Mouse (Mus musculus): ENCODE data around the gene Phykpl.

DNA sequence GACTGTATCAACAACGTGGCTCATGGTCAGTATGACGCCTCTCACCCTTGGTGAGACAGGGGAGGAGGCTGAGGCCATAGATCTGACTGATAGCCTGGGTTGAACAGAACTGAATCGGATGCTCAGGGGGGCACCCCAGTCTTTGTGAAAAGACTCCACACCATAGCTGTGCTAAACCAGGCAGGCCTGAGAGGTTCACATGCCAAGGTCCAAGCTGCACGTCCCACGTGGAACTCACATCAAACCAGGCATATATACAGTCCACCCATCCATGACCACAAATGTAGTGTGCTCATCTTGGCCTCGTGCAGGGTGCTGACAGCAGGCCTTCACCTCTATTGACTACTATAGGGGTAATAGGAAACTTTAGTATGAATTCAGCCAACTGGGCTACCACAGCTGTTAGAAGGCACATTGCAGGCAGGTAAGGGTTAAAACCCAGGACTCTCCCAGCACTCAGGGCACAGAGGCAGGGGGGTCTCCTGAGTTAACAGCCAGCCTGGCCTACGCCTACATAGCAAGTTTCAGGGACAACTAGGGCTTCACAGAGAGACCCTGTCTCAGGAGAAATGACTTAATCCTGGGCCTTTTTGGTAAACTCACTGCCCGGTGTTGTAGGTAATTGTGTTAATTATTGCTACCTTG, 1.2 kb downstream of the Phykpl start:
- TF ChIP-seq CEBPB (IDR thresholded peaks at IDR 0.05; ENCODE audit: insufficient read depth, poor library complexity, severe bottlenecking) (no peak), MYOD1 (IDR thresholded peaks at IDR 0.05; ENCODE audit: control insufficient read depth in 1 of 3, insufficient read length in 2 of 3, low read depth in 2 of 3) (no peak), MAX (IDR thresholded peaks at IDR 0.05; ENCODE audit: low read depth) (no peak), E2F4 (IDR thresholded peaks at IDR 0.05; ENCODE audit: insufficient read depth) (no peak), POLR2A (IDR thresholded peaks at IDR 0.05; ENCODE audit: insufficient read length, low read depth) (no peak), TCF12 (IDR thresholded peaks at IDR 0.05; ENCODE audit: insufficient read depth, poor library complexity, severe bottlenecking) (no peak), TCF3 (IDR thresholded peaks at IDR 0.05; ENCODE audit: insufficient read length, low read depth) (no peak), POLR2AphosphoS2 (IDR thresholded peaks at IDR 0.05; ENCODE audit: insufficient read length, low read depth) (peak; percentile 92), USF1 (IDR thresholded peaks at IDR 0.05; ENCODE audit: low read depth) (no peak), REST (IDR thresholded peaks at IDR 0.05; ENCODE audit: insufficient read depth, insufficient read length) (no peak), MYOG (IDR thresholded peaks at IDR 0.05; ENCODE audit: control insufficient read depth in 1 of 3, insufficient read depth in 1 of 3, insufficient read length in 2 of 3, low read depth in 2 of 3) (no peak)

Measured in myocyte (in vitro differentiated cells).